Mouse (Mus musculus): Measurements from ENCODE around the gene Lpcat1.

Lpcat1 gene

DNA sequence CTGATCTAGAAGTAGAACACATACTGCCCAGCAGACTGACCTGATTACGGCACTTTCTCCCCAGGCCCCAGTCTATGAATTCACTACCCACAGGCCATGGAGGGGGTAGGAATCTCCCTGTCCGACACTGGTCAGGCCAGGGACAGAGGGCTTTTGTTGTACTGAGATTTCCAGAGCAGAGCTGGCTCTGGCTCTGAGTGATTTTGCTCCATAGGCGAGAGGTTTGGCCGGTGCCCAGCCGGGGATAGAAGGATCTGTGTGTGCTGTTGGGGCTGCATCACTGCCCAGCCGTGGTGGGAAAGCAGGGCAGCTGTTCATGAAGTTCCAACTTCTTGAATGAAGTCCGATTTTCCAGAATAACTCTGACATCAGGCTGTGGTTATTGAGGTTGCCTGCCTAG is 20.1 kb upstream of the Lpcat1 start:
- no peak for DNase-seq (ENCODE audit: low spot score)

GRCm38 (mm10) chr13:73447478-73447877 is 19.5 kb upstream of the Lpcat1 start:
- DNase-seq (ENCODE audit: low spot score): no peak

GRCm38 (mm10) chr13:73448201-73448600 is 18.8 kb upstream of the Lpcat1 start:
- DNase-seq (ENCODE audit: low spot score): no peak

- DNase-seq (ENCODE audit: low spot score): no peak
Measured at GRCm38 (mm10) chr13:73448723-73449122, 18.3 kb upstream of the Lpcat1 start.

DNA sequence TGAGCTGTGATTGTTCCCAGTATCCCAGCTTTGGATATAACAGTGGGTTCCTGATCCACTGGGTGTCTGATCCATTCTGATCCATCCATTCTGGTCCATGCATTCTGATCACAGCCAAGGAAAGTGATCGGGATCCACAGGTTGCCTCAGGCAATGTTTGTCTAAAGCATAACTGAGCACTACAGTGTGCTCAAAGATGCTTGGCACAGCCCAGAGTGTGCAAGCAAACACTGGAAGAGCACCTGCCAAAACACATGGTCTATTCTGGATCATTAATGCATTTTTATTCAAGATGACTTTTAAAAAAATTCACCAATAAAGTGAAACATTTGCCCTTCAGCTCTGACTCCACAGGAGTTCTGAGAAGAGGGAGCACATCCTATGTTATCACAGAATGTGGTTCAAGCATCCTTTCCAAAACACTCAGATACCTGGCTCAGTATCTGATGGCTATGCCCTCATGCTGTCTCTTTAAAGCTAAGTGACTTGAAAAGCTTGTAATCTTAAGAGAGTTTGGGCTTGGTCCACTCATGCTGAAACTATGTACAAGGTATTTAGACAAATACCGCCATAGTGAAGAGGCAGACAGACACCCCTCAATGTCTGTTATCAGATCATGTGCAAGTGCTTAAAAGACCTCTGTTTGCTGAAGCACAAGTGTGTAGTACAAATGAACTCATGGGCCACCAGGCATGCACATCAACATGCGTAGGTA is 13.3 kb upstream of the Lpcat1 start:
- no peak for DNase-seq (ENCODE audit: low spot score)

GRCm38 (mm10) chr13:73455328-73455727 is 11.7 kb upstream of the Lpcat1 start:
- no peak for DNase-seq (ENCODE audit: low spot score)

GRCm38 (mm10) chr13:73457301-73457700 is 9.7 kb upstream of the Lpcat1 start:
- no peak for DNase-seq (ENCODE audit: low spot score)

- DNase-seq (ENCODE audit: low spot score): no peak
Measured at GRCm38 (mm10) chr13:73457741-73458140, 9.3 kb upstream of the Lpcat1 start.

- DNase-seq (ENCODE audit: low spot score): no peak
Measured at GRCm38 (mm10) chr13:73458719-73459118, 8.3 kb upstream of the Lpcat1 start.

GRCm38 (mm10) chr13:73459189-73459850 is 7.7 kb upstream of the Lpcat1 start:
- no peak for DNase-seq (ENCODE audit: low spot score)

GRCm38 (mm10) chr13:73461551-73461950 is 5.4 kb upstream of the Lpcat1 start:
- no peak for DNase-seq (ENCODE audit: low spot score)

DNA sequence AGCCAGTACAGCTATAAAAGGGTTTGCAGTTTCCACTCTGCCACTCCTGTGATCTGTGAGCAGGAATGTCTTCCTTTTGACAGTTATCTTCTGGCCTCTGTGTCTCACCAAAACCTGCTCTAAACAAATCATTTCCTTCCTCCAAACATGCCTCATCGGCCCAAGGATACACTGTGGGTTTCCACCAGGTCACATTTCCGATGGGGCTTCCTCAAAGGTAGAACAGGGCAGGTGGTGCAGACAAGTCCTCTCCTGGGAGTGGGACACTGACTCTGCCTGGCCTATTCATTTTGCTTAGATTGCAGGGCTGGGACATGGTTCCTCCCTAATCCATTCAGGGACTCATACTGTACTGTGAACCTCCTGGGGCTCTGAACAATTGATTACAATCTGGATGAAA is 1.8 kb upstream of the Lpcat1 start:
- DNase-seq (ENCODE audit: low spot score): no peak

DNA sequence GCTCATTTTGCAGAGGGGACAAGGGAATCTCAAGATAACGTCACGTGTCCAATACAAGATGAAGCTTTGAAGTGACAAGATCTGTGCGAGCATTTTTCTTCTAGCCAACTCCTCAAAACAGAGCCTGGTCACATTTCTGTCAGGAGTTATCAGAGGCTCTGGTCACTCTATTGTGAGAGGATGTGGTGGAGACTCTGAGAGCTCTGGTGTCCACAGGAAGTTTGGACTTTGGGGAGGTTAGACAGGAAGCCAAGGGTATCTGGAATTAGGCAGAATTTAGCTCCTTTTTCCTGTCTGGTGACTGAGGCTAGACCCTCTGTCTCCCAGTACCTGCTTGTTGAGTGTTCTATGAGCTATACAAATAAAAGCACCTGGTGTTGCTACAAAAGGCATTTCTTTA is 586 bp upstream of the Lpcat1 start:
- DNase-seq (ENCODE audit: low spot score): no peak

GRCm38 (mm10) chr13:73467421-73468237 is 632 bp downstream of the Lpcat1 start:
- DNase-seq (ENCODE audit: low spot score): peak; percentile 40

DNA sequence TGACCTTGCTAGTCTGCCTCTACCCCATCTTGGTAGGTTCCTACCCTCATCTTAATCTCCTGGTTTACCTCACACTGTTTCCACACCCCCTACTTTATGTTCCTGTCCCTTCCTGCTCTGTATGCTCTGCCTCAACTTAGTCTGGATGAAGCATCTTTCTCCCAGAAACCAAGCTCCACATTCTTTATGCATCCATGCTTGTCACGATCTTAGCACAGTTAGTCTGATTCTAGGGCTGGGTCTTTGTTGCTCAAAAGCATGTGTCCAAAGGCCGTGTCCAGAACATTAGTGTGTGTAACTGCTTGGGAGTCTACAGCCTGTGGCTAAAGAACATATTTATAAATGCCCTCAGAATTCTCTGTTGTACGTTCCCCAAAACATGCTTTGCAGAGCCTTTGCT is 1.8 kb downstream of the Lpcat1 start:
- no peak for DNase-seq (ENCODE audit: low spot score)

DNA sequence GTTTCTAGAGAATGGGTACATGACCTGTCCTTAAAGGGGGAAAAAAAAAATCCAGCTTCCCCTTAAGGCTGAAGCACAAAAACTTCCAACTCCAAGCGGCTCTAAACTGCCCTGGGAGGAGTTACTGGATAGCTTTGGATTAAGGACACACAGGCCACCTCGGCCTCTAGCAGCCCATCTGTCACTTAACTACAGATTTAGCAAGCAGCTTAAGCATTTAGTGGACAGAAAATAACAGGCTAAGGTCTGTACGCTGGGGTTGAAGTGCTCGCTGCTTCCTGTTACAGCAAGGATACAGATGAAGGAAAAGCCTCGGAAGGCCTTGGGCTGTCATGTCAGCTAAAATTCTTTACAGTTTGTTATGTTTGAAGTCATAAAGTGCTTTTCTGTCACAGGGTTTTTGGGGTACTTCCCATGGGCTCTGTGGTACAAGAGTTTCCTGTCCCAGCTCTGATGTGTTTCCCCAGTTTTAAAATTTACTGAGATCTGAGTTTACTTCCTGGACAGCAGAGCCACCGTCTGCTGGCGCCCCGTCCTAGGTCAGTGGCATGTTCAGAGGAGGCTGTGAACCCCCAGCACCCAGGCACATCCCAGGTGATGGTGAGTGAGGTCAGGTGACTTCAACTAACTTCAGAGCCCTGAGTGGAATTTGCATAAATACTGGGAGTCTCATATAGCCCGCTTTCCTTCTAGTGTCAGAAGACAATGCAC is 2.4 kb downstream of the Lpcat1 start:
- DNase-seq (ENCODE audit: low spot score): peak; percentile 70

DNA sequence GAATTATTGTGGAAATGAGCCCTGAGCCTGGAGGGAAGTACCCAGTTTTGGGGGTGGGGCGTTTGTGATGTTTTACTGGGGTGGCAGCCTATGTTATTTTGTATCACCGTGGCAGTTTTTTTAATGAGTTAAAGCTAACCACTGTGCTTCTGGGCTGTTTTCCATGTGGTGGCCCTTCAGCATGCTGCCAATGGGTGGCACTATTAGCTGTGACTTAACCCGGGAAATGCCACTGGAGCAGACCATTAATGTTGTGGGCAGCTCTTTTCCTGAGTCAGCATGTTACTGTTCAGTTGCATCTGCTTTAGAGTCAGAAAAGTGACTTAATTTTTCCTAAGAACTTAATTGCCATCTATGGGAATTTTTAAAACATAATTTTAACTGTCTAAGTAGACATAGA is 5.5 kb downstream of the Lpcat1 start:
- no peak for DNase-seq (ENCODE audit: low spot score)

DNA sequence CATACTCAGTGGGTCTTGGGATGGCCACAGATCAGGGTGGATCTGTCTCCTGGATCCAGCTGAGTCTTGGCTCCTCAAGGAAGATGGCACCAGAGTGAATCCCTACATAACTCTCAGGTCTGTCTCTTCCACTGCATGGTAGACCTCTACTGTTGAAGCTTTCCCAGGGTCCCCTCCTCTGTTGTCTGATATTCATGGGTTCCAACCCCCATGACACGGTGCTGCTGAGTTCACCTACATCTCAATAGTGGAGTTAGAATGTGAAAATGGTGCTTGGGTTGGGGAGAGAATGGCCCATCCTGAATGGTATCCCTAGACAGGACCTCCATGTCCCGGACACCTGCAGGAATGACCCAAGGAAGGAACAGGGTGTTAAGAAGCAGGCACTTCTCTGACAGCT is 6.7 kb downstream of the Lpcat1 start:
- no peak for DNase-seq (ENCODE audit: low spot score)

DNA sequence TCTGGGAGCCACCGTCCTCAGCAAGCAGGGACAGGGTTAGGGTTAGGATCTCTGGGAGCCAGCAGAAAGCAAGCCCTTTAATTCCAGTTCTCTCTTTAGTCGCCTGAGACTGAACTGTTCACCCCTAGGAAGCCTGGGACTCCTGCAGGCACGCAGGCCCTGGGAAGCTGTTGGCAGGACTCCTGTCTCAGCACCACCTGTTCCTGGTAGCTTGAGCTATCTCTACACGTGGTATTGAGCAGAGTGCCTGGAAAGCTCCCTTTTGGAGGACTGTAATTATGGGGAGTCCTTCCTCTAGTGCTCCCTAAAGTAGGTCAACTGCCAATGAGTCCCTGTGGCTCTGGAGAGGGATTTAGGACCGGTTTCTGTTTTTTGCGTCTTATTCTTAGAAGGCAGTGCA is 7.2 kb downstream of the Lpcat1 start:
- DNase-seq (ENCODE audit: low spot score): no peak

GRCm38 (mm10) chr13:73475058-73475980 is 8.3 kb downstream of the Lpcat1 start:
- no peak for DNase-seq (ENCODE audit: low spot score)

DNA sequence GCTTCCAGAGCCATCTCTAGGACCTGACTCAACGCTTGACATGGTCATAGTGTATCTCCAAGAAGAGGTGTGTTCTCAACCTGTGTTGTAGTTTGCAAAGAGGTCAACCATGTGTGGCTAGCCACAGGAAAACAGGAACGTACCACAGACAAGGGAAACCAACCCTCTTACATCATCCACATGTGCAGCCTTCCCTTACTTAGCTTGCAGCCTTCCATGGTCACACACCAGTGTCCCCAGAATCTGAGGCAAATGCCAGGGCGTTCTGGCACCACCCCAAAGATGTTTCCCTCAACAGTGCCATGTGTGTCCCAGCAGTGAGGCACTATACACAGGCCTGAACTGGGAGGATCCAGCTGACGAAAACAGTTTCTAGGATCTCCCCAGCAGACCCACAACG is 9.3 kb downstream of the Lpcat1 start:
- no peak for DNase-seq (ENCODE audit: low spot score)

All from T-cell, adult 2 months (primary cell).